Comparison of ENCODE assay signal across 9 mouse cellular contexts in genomic region chr4:40839251-40839650, GRCm38 (mm10). TPM values are rescaled to one million over a fixed set of nuclear protein-coding genes. Genes with fewer than 3 reads are reported as not detected.
DNase-seq lines count a peak whose midpoint lies in the region; ATAC-seq and TF ChIP-seq lines count a peak whose summit lies in the region.
"Had no signal": no experiment of that assay in that cellular context is flagged by ENCODE, and none has a peak within 500 bp of the region (broad histone marks: within the 10 kb centered on the region; RNA-seq: fewer than 3 reads in every experiment).

No protein-coding gene starts in this region.

- TF ChIP-seq CTCF in MEL (IDR thresholded peaks at IDR 0.05 in 2 of 3, conservative IDR thresholded peaks at IDR 0.05 in 1 of 3; ENCODE audit: control insufficient read depth in 1 of 3, insufficient read depth in 1 of 3, low read depth in 2 of 3, low read length in 3 of 3, poor library complexity in 1 of 3, severe bottlenecking in 1 of 3), result no peak

- TF ChIP-seq EP300 in MEL (IDR thresholded peaks at IDR 0.05; ENCODE audit: low read depth in 1 of 2, low read length in 2 of 2), result no peak

- peaks cover 36% of the 10 kb centered on the region for H3K36me3 ChIP-seq in liver, embryonic 13.5 days
- peaks cover 38% of the 10 kb centered on the region for H3K36me3 ChIP-seq in liver, embryonic 12.5 days
- peaks cover 0 to 21% of the 10 kb centered on the region in 2 experiments; a peak in 2 of 4 replicates for H3K36me3 ChIP-seq in MEL (ENCODE audit: control insufficient read depth in 1 of 2, insufficient read depth in 2 of 2, low read length in 2 of 2)
- peaks cover under 1% of the 10 kb centered on the region for H3K36me3 ChIP-seq in liver, embryonic 16.5 days (ENCODE audit: control insufficient read depth, insufficient read depth)
- H3K36me3 ChIP-seq: midbrain, embryonic 12.5 days had no signal

- H3K4me2 ChIP-seq in liver, embryonic 13.5 days, result no peak overlapping the region
- no peak overlapping the region for H3K4me2 ChIP-seq in liver, embryonic 12.5 days
- H3K4me2 ChIP-seq in liver, embryonic 16.5 days (ENCODE audit: low read depth, low read length), result no peak overlapping the region
- H3K4me2 ChIP-seq: midbrain, embryonic 12.5 days had no signal

- no peak for ATAC-seq in liver, embryonic 13.5 days (ENCODE audit: low read depth)
- no peak for ATAC-seq in liver, embryonic 12.5 days
- ATAC-seq in liver, embryonic 16.5 days (ENCODE audit: low read depth), result no peak

- 0 out of 2 replicates have a peak overlapping the region, but pooled peaks have one; percentile 20 for H3K9ac ChIP-seq in liver, embryonic 13.5 days
- no peak overlapping the region for H3K9ac ChIP-seq in liver, embryonic 12.5 days
- H3K9ac ChIP-seq in MEL (ENCODE audit: control insufficient read depth, low read depth, low read length, poor library complexity, severe bottlenecking), result no peak overlapping the region
- H3K9ac ChIP-seq in liver, embryonic 16.5 days (ENCODE audit: low read depth, low read length), result no peak overlapping the region
- H3K9ac ChIP-seq: midbrain, embryonic 12.5 days had no signal

- H3K27ac ChIP-seq in liver, embryonic 13.5 days, result peak overlapping the region; percentile 25; the same call in 1 of the 2 replicates
- no peak overlapping the region for H3K27ac ChIP-seq in liver, embryonic 12.5 days
- H3K27ac ChIP-seq in MEL (ENCODE audit: control insufficient read depth, low read depth, low read length), result no peak overlapping the region
- peak overlapping the region; percentile 56; the same call in 1 of the 2 replicates for H3K27ac ChIP-seq in liver, embryonic 16.5 days (ENCODE audit: low read length)
- H3K27ac ChIP-seq: midbrain, embryonic 12.5 days had no signal

- TF ChIP-seq POLR2A in MEL (IDR thresholded peaks at IDR 0.05; ENCODE audit: control insufficient read depth in 1 of 2, insufficient read depth in 1 of 2, low read depth in 1 of 2, low read length in 2 of 2, poor library complexity in 1 of 2), result no peak

- H3K4me1 ChIP-seq in liver, embryonic 13.5 days (replicated peaks), result peaks cover 88% of the 10 kb centered on the region
- peaks cover 77% of the 10 kb centered on the region for H3K4me1 ChIP-seq in liver, embryonic 12.5 days
- H3K4me1 ChIP-seq in MEL (ENCODE audit: control insufficient read depth in 1 of 2, insufficient read depth in 2 of 2, low read length in 2 of 2), result peaks cover 12 to 14% of the 10 kb centered on the region in 2 experiments
- peaks cover 55% of the 10 kb centered on the region for H3K4me1 ChIP-seq in liver, embryonic 16.5 days (ENCODE audit: control insufficient read depth, low read depth, low read length)

- 52% methylated on average over 12 of the region's 12 CpGs for WGBS in liver, embryonic 13.5 days (ENCODE audit: insufficient replicate concordance)
- WGBS in liver, embryonic 12.5 days (ENCODE audit: insufficient replicate concordance), result 63% methylated on average over 12 of the region's 12 CpGs
- WGBS in liver, embryonic 16.5 days (ENCODE audit: insufficient replicate concordance), result 46% methylated on average over 12 of the region's 12 CpGs

- intact Hi-C loops in left cerebral cortex, postnatal 36 days (cut with DNase I), result no loop called here

- DNase-seq in liver, embryonic 13.5 days, result no peak
- DNase-seq in MEL (ENCODE audit: low read depth, low spot score), result peak; percentile 31
- peak; percentile 86 for DNase-seq in thymus, postnatal 0 days (ENCODE audit: low spot score)
- DNase-seq in embryo, embryonic 11 days, result no peak
- no peak for DNase-seq in left cerebral cortex, postnatal 36 days (ENCODE audit: low spot score in 2 of 2)
- DNase-seq: layer of hippocampus, adult 9-11 months had no signal

- H3K27me3 ChIP-seq in liver, embryonic 13.5 days, result no peaks in the 10 kb centered on the region
- H3K27me3 ChIP-seq in liver, embryonic 12.5 days (replicated peaks), result no peaks in the 10 kb centered on the region
- H3K27me3 ChIP-seq in MEL (ENCODE audit: control insufficient read depth in 1 of 2, insufficient read depth in 2 of 2, low read length in 2 of 2), result no peaks in the 10 kb centered on the region
- H3K27me3 ChIP-seq in liver, embryonic 16.5 days (ENCODE audit: control insufficient read depth, insufficient read depth, low read depth, low read length), result no peaks in the 10 kb centered on the region
- H3K27me3 ChIP-seq: midbrain, embryonic 12.5 days had no signal

- TF ChIP-seq RAD21 in MEL (IDR thresholded peaks at IDR 0.05; ENCODE audit: low read depth, low read length), result no peak

- H3K4me3 ChIP-seq in liver, embryonic 13.5 days (replicated peaks), result no peak overlapping the region
- no peak overlapping the region for H3K4me3 ChIP-seq in liver, embryonic 12.5 days
- no peak overlapping the region for H3K4me3 ChIP-seq in MEL (ENCODE audit: control insufficient read depth in 1 of 2, insufficient read depth in 1 of 2, low read depth in 2 of 2, low read length in 2 of 2)
- H3K4me3 ChIP-seq in liver, embryonic 16.5 days (ENCODE audit: low read depth, low read length), result no peak overlapping the region
- H3K4me3 ChIP-seq: midbrain, embryonic 12.5 days had no signal

- H3K9me3 ChIP-seq in liver, embryonic 13.5 days (replicated peaks), result no peaks in the 10 kb centered on the region
- H3K9me3 ChIP-seq in liver, embryonic 12.5 days (replicated peaks), result no peaks in the 10 kb centered on the region
- H3K9me3 ChIP-seq in MEL (replicated peaks; ENCODE audit: insufficient read depth, low read length), result no peaks in the 10 kb centered on the region
- no peaks in the 10 kb centered on the region for H3K9me3 ChIP-seq in liver, embryonic 16.5 days (replicated peaks; ENCODE audit: control insufficient read depth, low read length)
- H3K9me3 ChIP-seq: midbrain, embryonic 12.5 days had no signal

- H3K79me2 ChIP-seq in MEL (ENCODE audit: control insufficient read depth, insufficient read depth, low read length, poor library complexity), result no peaks in the 10 kb centered on the region

TF ChIP-seq in MEL, 35 proteins besides CTCF, POLR2A, EP300 and RAD21:
- no peak for TF ChIP-seq USF1 (IDR thresholded peaks at IDR 0.05; ENCODE audit: low read depth, low read length)
- TF ChIP-seq MXI1 (IDR thresholded peaks at IDR 0.05; ENCODE audit: low read depth, low read length), result no peak
- no peak for TF ChIP-seq E2F4 (IDR thresholded peaks at IDR 0.05; ENCODE audit: borderline replicate concordance, low read depth, low read length)
- no peak for TF ChIP-seq GATA1 (IDR thresholded peaks at IDR 0.05; ENCODE audit: low read depth, low read length)
- TF ChIP-seq USF2 (IDR thresholded peaks at IDR 0.05; ENCODE audit: borderline replicate concordance in 1 of 2, insufficient read depth in 1 of 2, low read depth in 1 of 2, low read length in 2 of 2), result no peak
- TF ChIP-seq ETS1 (IDR thresholded peaks at IDR 0.05; ENCODE audit: low read depth, low read length), result no peak
- no peak for TF ChIP-seq MAFK (IDR thresholded peaks at IDR 0.05; ENCODE audit: borderline replicate concordance, low read depth, low read length)

RNA-seq across cellular contexts. Expression of gene B4galt1, which starts 14.6 kb away (rescaled TPM):
- polyA plus RNA-seq in liver, embryonic 13.5 days (2015; fragmentation: Nextera tagmentation; extraction: Ambion mirVana), result 29.9 and 33.8 TPM in 2 replicates
- polyA plus RNA-seq in liver, embryonic 12.5 days (2016; fragmentation: Nextera tagmentation; extraction: Ambion mirVana), result 39.6 and 40.0 TPM in 2 replicates
- 10.8 TPM in 2 replicates for total RNA-seq in MEL (2012; rRNA removed)
- polyA plus RNA-seq in MEL (2012; ENCODE audit: insufficient read depth in 1 of 2, insufficient read length in 2 of 2, low read depth in 1 of 2, low replicate concordance in 2 of 2, missing spikeins in 1 of 2), result 10 to 100 TPM in 1 of 2 experiments, not detected in 1; 22.5 TPM
- 29.7 and 32.6 TPM in 2 replicates for polyA plus RNA-seq in liver, embryonic 16.5 days (2015; fragmentation: Nextera tagmentation; extraction: Ambion mirVana)
- polyA plus RNA-seq in thymus, postnatal 0 days (2015; fragmentation: Nextera tagmentation; extraction: Ambion mirVana), result 29.6 and 32.0 TPM in 2 replicates
- total RNA-seq in left cerebral cortex, postnatal 36 days (2021), result 1 to 10 TPM; 4.1 to 5.1 TPM

Comparison
In these comparisons a context has a peak if more than half of its experiments do, and no peak if none do; other contexts are left out.
1. H3K27ac ChIP-seq: peak in liver, embryonic 13.5 days (single experiment) and liver, embryonic 16.5 days (single experiment); none in liver, embryonic 12.5 days (single experiment) and MEL (single experiment).
2. DNase-seq: peak in MEL (single experiment) and thymus, postnatal 0 days (single experiment); none in liver, embryonic 13.5 days (single experiment), embryo, embryonic 11 days (single experiment) and left cerebral cortex, postnatal 36 days (0 of 2).